Mouse (Mus musculus): ENCODE measurements around the gene Ganab. TPM values are rescaled to one million over a fixed set of nuclear protein-coding genes. Genes with fewer than 3 reads are reported as not detected.
A peak's percentile ranks its signal among the peaks of the same experiment; 100 is the strongest.

Gene Ganab
- total RNA-seq, 2 experiments from 2014 or later: 19.5 to 20.8 TPM

DNA sequence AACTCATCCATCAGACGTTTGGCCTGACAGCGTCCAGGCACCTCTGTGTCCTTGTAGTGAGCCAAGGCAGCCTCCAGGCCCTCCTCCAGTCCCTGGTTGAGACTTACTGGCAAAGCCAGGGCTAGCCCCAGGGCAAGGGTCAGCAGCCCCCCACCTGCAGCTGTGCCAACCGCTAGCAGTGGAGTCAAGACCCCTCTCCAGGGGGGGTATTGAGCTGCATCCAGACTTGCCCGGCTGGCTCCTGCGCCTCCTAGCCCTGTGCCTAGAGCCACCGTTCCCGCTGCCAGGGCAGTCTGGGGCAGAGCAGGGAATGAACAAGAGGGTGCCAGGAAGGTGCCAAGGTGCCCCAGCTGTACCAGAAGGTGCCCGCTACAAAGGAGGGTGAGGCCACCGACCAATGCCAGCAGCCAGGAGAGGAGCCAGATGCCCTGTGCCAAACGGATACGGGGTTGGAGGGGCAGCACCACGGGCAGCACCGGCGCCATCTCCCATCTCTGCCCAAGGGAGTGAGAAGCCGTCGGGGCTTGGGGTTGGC is 30.9 kb downstream of the Ganab start:
- DNase-seq (ENCODE audit: low spot score): no peak

- DNase-seq (ENCODE audit: low spot score): peak; percentile 95
Observed at GRCm38 (mm10) chr19:8929224-8930088, 31.6 kb downstream of the Ganab start, which contains the start of the genes Rom1 and Eml3. Rom1 (minus strand) TSS chr19:8929356. Eml3 (plus strand) TSS chr19:8929552.

GRCm38 (mm10) chr19:8930117-8930516 is 32.2 kb downstream of the Ganab start:
- no peak for DNase-seq (ENCODE audit: low spot score)

GRCm38 (mm10) chr19:8930771-8931170 is 32.9 kb downstream of the Ganab start:
- DNase-seq (ENCODE audit: low spot score): no peak

GRCm38 (mm10) chr19:8936736-8937135 is 38.9 kb downstream of the Ganab start:
- no peak for DNase-seq (ENCODE audit: low spot score)

GRCm38 (mm10) chr19:8940526-8941133 is 42.8 kb downstream of the Ganab start:
- DNase-seq (ENCODE audit: low spot score): no peak

- DNase-seq (ENCODE audit: low spot score): no peak
Observed at GRCm38 (mm10) chr19:8941136-8941514, 43.3 kb downstream of the Ganab start.

- peak; percentile 95 for DNase-seq (ENCODE audit: low spot score)
Observed at GRCm38 (mm10) chr19:8941515-8942217, 43.8 kb downstream of the Ganab start, which contains the start of gene Mta2. Mta2 (plus strand) TSS chr19:8941875.

DNA sequence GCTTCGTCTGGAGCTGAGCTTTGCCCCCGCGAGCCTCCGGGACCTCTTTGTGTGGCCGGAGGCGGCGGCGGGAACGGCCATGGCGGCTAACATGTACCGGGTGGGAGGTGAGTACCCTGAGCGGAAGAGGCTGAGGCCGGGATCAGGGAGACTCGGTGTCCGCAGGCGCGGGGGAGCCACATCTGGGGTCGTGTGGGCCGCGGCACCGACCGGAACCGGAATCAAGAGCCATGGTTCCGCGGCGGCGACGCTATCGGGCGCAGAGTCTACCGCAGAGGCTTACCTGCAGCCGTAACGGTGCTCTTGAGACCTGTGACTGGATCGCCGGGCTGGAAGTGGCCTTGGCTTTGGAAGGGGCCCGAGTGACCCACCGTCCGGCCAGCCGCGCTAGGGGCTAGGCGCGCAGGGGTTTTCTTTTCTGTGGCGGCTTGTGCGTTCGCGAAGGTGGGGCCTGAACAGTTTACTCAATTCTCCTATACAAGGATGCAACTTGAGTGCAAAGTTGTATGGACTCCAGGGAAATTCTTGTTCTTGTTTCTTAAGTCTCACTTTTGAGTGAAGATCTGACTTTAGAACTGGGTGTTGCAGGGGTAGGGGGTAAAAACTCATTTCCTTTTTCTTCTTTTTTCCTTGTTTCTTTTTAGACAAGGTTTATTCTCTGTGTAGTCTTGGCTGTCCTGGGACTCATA is 44.5 kb downstream of the Ganab start:
- DNase-seq (ENCODE audit: low spot score): no peak

DNA sequence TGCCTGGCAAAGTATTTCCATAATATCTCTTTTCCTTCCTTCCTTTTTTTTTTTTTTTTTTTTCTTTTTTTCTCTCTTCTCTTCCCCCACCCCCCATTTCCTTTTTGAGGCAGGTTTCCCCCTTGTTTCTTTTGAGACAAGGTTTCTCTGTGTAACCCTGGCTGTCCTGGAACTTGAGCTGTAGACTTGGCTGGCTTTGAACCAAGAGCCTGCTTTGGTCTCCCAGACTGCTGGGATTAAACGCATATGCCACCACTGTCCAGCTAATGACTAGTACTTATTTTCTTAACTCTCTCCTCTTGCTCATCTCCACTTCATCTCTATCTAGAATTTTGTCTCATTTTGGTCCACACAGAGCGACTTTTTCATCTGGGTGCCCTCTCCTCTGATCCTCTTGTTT is 45.2 kb downstream of the Ganab start:
- no peak for DNase-seq (ENCODE audit: low spot score)

DNA sequence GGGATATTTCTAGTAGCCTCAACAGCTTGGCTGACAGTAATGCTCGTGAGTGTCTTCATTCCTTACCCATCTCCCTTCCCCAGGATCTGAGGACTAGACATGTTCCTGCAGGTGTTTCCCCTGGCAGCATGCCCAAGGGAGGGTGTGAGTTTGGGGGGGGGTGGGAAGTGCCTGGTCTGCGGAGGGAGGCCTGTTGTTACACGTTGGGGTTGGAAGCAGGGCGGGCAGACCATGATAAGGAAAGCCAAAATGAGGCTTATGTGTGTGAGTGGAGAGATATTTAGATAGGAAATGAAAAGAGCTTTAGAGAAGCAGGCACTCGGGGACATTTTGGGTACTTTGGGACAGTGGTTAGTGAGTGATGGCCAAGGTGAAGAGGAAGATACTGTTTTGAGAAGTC is 46.2 kb downstream of the Ganab start:
- DNase-seq (ENCODE audit: low spot score): no peak

DNA sequence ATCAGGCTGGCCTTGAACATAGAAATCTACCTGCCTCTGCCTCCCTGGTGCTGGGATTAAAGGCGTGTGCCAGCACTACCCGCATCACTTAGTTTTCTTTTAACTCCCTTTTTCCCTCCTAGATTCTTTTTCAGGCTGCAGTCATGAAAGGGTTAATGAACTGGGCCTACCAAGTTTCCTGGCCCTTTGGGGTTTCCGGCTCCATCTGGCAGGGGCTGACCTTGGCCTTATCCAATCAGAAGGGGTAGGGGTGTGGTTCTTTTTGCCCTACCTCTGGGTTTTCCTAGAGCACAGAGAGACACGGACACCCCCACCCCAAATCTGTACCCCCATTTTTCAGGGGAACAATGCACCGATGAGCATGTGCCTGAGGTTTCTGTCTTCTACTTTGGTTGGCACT is 46.9 kb downstream of the Ganab start:
- DNase-seq (ENCODE audit: low spot score): peak; percentile 68

DNA sequence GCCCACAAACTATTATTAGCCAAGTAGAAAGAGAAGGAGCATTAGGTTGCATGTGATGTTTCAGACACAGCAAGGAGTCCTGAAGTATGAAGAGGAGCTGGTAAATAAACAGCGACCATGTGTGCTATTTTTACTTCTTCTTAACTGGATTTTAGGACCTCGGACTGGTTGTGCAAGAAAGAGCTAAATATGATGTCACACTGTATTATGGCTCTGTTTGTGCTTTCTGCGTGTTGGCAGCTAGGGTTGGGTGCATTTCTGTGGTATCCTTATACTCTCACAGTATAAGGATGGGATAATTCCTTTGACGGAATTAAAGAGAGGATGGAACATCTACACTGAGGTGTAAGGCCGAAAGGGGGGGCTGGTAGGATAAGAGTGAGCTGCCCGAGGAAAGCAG is 47.4 kb downstream of the Ganab start:
- no peak for DNase-seq (ENCODE audit: low spot score)

GRCm38 (mm10) chr19:8946929-8947328 is 49.1 kb downstream of the Ganab start:
- no peak for DNase-seq (ENCODE audit: low spot score)

DNA sequence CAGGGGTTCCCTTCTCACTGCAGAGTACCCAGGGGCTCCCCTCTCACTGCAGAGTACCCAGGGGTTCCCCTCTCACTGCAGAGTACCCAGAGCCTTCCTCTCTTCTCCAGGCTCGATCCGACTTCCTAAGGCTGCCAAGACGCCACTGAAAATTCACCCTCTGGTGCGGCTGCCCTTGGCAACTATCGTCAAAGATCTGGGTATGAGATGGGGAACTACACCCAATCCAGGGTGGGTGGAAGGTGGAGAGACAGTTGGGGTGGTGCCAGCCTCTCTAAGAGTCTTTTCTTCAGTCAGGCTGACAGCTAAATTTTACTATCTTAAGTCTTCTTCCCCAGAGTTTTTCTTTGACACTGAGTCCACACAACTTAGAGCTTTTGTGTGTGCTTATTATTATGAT is 52.3 kb downstream of the Ganab start:
- DNase-seq (ENCODE audit: low spot score): no peak

DNA sequence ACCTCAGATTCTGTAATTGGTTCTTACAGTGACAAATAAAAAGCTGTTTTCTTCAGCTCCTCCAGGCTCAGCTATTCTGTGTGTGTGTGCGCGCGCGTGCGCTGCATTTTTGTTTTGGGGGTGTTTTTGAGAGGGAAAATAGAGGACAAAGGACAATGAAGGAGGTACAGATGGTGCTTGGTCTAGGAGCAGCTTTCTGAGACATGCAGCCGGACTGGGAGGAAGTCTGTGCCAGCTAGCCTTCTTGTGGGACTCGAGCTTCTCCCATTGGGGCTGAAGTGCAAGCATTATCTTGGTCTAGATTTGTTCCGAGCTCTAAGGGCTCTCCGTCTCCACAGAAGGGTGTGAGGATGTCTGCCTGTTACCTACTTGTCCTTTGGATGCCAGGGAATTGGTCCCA is 54.4 kb downstream of the Ganab start:
- DNase-seq (ENCODE audit: low spot score): no peak

DNA sequence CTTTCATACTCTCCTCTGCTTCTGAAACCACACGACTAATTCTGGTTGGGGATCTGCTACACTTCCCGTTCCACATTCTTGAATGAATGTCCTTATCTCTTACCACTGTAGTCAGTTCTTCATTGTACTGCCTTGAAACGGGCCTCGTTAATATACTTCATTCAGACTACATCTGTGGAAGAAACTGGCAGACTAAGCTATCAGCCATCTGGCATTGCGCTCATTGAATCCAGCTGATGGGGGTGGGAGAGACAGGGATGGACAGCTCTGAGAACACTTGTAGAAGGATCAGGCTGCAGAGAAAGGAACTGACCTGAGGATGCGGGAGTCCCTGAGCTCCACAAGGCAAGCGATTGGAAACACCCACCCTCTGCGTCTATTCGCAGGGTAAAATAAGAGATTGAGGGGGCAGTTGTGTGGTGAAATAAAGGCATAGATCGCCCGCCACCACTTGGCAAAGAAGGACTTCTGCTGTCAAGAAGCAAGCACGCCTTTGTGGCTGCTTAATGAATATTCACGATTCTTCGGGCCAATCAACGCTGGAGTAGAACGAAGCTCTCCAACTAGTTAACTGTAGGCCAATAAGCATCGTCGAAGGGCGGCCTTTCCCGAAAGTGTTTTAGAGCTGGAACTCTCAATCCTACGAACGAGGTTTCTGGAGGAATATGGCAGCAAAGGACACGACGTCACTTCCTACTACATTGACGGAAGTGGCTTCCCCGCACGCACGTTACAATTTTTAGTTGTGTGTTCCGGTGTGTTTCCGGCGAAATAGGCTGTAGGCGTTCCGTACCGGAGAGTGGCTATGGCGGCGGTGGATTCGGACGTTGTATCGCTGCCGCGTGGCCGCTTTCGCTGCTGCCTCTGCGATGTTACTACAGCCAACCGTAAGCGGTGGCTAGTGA is 55.5 kb downstream of the Ganab start, which contains the start of gene Tut1:
Gene Tut1 (plus strand): TSS at position 713 of the 905 bp plus-strand sequence.
- DNase-seq (ENCODE audit: low spot score): peak; percentile 96

DNA sequence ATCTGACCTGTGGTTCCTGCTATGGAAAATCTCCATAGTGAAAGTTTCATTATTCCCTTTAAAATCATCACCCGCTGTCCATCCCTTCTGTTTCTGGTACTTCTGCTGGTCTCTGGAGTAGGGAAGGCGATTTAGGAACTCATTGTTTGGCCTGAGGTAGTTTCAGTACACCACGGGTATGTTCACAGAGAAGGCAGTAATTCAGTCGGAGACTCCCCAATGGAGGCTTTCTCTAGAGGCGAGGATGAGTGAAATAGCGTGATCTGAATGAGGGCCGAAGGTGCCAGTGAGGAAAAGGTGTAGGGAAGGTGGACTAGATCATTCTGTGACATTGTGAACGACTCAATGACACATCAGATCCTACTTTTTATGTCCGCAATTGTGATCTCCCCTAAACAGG is 56.3 kb downstream of the Ganab start:
- DNase-seq (ENCODE audit: low spot score): no peak

GRCm38 (mm10) chr19:8962256-8962655 is 64.4 kb downstream of the Ganab start:
- no peak for DNase-seq (ENCODE audit: low spot score)

- DNase-seq (ENCODE audit: low spot score): no peak
Observed at GRCm38 (mm10) chr19:8965075-8965474, 67.2 kb downstream of the Ganab start.

All from gastrocnemius, adult 18-20 months (tissue).